Mouse (Mus musculus) brain, embryonic 18.5 days (tissue): ENCODE data around the gene Nudt7.

ENCODE experiments used
- DNase-seq: peaks from one replicate; pipeline ENCODE4 v3.0.0-alpha.2; 2012; ENCODE audit warnings: low read depth, low spot score

Gene Nudt7

GRCm38 (mm10) chr8:114133510-114134362 is at the start of gene Nudt7:
Gene Nudt7, plus strand, starts transcription at chr8:114133557.
- DNase-seq: peak; percentile 57

GRCm38 (mm10) chr8:114087932-114088331 is 45.4 kb upstream of the Nudt7 start:
- no peak for DNase-seq

- DNase-seq: no peak
Measured at GRCm38 (mm10) chr8:114090736-114091135, 42.6 kb upstream of the Nudt7 start.

GRCm38 (mm10) chr8:114093321-114093720 is 40.0 kb upstream of the Nudt7 start:
- no peak for DNase-seq

- no peak for DNase-seq
Measured at GRCm38 (mm10) chr8:114094526-114094925, 38.8 kb upstream of the Nudt7 start.

GRCm38 (mm10) chr8:114100561-114101206 is 32.7 kb upstream of the Nudt7 start:
- DNase-seq: no peak

GRCm38 (mm10) chr8:114103401-114103800 is 30.0 kb upstream of the Nudt7 start:
- no peak for DNase-seq

- no peak for DNase-seq
Measured at GRCm38 (mm10) chr8:114105971-114106370, 27.4 kb upstream of the Nudt7 start.

GRCm38 (mm10) chr8:114109365-114110140 is 23.8 kb upstream of the Nudt7 start:
- peak; percentile 42 for DNase-seq

- DNase-seq: no peak
Measured at GRCm38 (mm10) chr8:114115076-114115475, 18.3 kb upstream of the Nudt7 start.

GRCm38 (mm10) chr8:114116049-114116448 is 17.3 kb upstream of the Nudt7 start:
- no peak for DNase-seq

- DNase-seq: no peak
Measured at GRCm38 (mm10) chr8:114117439-114117838, 15.9 kb upstream of the Nudt7 start.

GRCm38 (mm10) chr8:114121781-114122180 is 11.6 kb upstream of the Nudt7 start:
- DNase-seq: no peak

GRCm38 (mm10) chr8:114123611-114124010 is 9.7 kb upstream of the Nudt7 start:
- no peak for DNase-seq

GRCm38 (mm10) chr8:114124084-114124750 is 9.1 kb upstream of the Nudt7 start:
- DNase-seq: no peak

GRCm38 (mm10) chr8:114130838-114131237 is 2.5 kb upstream of the Nudt7 start:
- DNase-seq: no peak

GRCm38 (mm10) chr8:114131421-114131820 is 1.9 kb upstream of the Nudt7 start:
- DNase-seq: no peak

GRCm38 (mm10) chr8:114133050-114133509 is 277 bp upstream of the Nudt7 start:
- no peak for DNase-seq

- DNase-seq: no peak
Measured at GRCm38 (mm10) chr8:114136750-114137149, 3.4 kb downstream of the Nudt7 start.

- no peak for DNase-seq
Measured at GRCm38 (mm10) chr8:114137181-114137580, 3.8 kb downstream of the Nudt7 start.

- DNase-seq: no peak
Measured at GRCm38 (mm10) chr8:114140437-114140836, 7.1 kb downstream of the Nudt7 start.
